Mouse (Mus musculus) spleen, postnatal 10 days (tissue): ENCODE data around the gene Zp1.

ENCODE experiments used
- DNase-seq, 2 experiments: peaks; one replicate each; pipeline ENCODE4 v3.0.0; 2021 to 2022; ENCODE audit warnings: low spot score in 2 of 2

The Zp1 gene

DNA sequence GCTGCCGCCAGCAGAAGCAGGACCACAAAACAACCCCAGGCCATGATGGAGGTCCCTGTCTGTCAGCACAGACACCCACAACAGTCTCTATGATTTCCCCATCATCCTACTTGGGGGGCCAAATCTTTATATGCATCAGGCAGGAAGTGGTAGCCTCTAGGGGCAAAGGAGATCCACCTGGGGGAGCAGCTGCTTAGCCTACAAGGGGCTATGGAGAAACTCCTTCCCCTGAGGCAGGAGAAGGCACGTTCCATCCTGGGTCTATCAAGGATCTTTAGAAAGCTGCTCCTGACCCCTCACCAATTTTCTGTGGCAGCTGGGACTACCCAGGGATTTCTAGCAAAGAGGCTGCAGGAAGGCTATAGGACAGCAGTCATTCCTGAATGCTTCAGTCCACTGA is at the start of gene Zp1:
TSS of gene Zp1 (minus strand) at position 101 of the 400 bp plus-strand sequence.
- no peak for DNase-seq

- no peak for DNase-seq
Measured at GRCm38 (mm10) chr19:10968578-10968977, 48.1 kb upstream of the Zp1 start.

- DNase-seq: no peak
Measured at GRCm38 (mm10) chr19:10965721-10966120, 45.3 kb upstream of the Zp1 start.

GRCm38 (mm10) chr19:10959978-10960346 is 39.5 kb upstream of the Zp1 start:
- DNase-seq: no peak

DNA sequence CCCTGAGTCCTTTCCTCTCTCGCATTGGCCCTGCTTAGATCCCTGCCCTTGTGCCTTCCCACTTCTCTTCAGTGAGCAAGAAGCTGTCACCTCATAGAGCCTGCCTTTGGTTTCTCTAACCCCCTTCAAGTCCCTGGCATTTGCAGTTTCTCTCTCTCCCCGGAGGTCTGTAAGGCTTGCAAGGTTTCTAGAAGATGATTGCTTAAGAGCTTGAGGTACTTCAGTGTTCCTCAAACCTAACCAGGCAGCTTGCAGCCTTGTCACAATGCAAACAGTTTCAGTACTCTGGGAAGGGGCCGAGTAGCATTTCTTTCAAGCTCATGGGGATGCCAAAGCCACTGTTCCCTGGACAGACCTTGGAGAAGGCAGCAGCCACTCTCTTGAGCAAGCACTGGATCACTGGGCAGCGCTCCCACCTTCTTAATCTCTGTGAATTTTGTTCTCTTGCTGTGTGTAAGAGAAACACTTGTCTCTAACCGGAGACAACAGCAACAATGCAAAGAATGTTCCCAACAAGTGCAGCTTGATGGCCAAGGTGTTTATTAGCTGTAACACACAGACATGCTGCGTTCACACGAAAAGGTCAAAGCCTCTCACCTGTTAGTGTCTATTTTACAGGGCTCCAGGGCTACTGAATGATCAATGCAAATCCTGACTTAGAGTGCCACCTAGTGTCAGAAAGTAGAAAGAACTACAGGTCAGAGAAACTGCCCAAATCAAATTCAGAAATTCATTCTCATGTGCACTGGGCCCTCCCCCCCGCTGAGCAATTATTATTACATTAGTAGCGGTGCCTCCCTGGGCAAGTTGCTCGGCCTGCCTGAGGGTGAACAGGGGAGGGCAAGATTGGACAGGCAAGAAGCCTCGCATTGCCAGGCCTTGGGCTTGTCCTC is 38.9 kb upstream of the Zp1 start:
- peak in 1 of 2 experiments; percentile 42 for DNase-seq

- no peak for DNase-seq
Measured at GRCm38 (mm10) chr19:10952021-10952939, 31.8 kb upstream of the Zp1 start.

GRCm38 (mm10) chr19:10949558-10949957 is 29.1 kb upstream of the Zp1 start:
- no peak for DNase-seq

DNA sequence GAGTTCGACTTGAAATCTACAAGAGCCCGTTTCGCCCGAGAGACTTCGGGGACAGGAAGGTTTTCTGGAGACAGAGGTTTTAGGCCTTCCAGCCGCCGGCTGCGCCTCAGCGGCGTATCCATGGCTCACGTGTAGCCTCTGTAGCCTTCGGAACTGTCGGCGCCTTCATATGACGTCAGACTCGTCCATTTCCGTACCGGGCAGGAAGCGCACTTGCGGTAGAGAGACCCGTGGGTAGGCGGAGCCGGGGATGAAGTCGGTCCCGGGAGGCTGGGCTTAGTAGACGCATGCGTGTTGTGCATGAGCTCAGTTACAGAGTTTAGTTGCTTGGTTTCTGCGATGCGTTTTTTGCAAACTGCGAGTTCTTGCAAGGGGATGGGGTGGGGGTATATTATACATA is 28.7 kb upstream of the Zp1 start, which contains the start of gene Ccdc86:
TSS of gene Ccdc86 (minus strand) at position 155 of the 400 bp plus-strand sequence.
- DNase-seq: peak; percentile 85 to 98

DNA sequence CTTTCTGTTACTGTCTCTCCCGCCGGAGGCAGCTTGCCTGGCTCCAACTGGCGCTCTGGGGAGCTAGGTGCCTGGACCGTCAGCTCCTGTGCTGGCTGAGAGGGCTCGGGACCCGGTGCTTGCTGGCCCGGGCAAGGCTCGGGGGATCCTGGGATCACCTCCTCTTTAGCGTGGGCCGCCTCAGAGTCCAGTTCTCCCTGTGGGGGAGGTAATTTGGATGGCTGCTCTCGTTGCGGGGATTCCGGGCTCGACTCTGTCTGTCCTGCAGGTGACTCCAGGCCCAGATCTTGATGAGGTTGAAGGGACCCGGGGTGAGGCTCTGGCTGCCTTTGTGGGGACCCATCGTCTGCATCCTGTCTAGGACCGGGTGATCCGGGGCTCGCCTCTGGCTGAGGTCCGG is 28.0 kb upstream of the Zp1 start:
- DNase-seq: peak; percentile 30 to 37

GRCm38 (mm10) chr19:10947219-10947618 is 26.8 kb upstream of the Zp1 start:
- DNase-seq: no peak

GRCm38 (mm10) chr19:10946506-10946905 is 26.1 kb upstream of the Zp1 start:
- no peak for DNase-seq

DNA sequence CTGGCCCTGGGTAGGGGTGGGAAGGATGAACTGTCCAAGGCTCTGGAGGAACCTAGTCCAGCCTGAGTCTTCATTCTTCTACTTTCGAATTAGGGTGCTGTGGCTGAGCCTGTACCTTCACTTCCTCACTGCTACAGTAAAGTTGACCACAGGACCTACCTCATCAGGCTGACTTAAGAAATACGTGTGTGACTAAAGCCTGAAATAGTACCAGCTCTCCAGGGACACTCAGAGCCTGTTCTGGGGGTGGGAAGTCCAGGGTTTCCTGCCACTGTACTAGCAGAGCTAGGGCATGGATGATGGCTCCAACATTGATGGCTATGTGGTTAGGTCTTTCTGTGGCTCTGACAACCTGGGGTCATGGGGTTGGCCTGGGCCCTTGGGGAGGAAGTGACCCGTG is 23.5 kb upstream of the Zp1 start:
- no peak for DNase-seq

GRCm38 (mm10) chr19:10940801-10941457 is 20.5 kb upstream of the Zp1 start:
- DNase-seq: no peak

GRCm38 (mm10) chr19:10940097-10940800 is 19.8 kb upstream of the Zp1 start:
- peak; percentile 32 to 79 for DNase-seq

- DNase-seq: no peak
Measured at GRCm38 (mm10) chr19:10938771-10939170, 18.3 kb upstream of the Zp1 start.

- no peak for DNase-seq
Measured at GRCm38 (mm10) chr19:10937110-10937563, 16.7 kb upstream of the Zp1 start, which contains the start of gene Ptgdr2. Ptgdr2 (plus strand) TSS chr19:10937160.

DNA sequence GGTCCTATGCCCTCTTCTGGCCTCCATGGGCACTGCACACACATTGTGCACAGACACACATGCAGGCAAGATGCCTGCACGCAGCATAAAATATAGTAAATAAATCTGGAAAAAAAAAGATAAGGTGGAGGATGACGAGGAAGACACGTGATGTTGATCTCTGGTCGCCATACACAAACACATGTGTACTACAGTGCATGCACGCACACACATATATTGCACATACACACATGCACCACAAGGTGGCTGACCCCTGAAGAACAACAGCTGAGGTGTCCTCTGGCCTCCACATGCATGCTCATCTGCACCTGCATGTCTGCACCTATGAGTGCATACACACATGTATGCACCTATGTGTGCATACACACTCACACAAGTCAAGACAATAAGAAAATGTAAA is 15.6 kb upstream of the Zp1 start:
- no peak for DNase-seq

GRCm38 (mm10) chr19:10935029-10935428 is 14.6 kb upstream of the Zp1 start:
- DNase-seq: no peak

- DNase-seq: no peak
Measured at GRCm38 (mm10) chr19:10930641-10931040, 10.2 kb upstream of the Zp1 start.

DNA sequence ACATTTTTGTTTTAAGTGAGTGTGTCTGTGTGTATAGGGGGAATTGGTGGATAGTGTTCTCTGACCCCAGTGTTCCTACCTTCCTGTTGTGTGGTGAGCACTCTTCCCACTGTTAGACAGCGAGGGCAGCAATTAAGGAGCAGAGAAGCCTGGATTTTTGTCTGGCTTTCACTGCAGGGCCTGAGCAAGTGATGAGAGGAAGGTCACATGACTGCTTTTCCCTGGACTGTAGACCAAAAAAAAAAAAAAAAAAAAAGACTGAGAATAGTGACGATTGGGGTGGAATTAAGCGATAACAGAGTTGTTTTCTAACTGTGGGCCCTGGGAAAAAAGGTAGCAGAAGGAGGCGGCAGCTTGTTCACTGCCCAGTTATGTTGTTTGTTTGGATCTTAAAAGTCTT is 6.2 kb upstream of the Zp1 start:
- no peak for DNase-seq

DNA sequence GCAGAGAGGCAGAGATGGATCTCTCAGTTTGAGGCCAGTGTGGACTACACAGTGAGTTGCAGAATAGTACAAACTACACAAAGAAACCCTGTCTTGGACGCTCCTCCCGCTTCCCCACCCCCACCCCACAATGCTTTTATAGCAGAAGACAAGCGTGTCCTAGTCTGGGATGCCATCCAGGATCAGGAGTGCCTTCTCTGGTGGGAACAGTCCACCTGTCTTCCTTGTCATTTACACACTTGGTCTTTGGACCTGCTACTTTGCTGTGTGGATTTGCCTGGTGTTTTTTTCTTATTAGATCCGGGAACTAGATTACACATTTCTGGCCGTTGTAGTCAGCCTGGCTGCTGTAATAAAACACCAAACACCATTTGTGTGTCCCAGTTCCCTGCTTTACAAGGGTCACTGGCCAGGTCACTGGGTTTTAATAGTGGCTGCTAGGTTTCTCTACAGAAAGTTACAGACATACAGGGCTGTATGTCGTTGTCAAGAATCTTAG is 5.7 kb upstream of the Zp1 start:
- no peak for DNase-seq
